Mouse (Mus musculus) fibroblast of lung, adult 2 months (primary cell): ENCODE data around the gene Nubp2.

ENCODE experiments used
- DNase-seq: peaks from one replicate; pipeline ENCODE4 v3.0.0-alpha.2; 2011; ENCODE audit warnings: low read depth

The Nubp2 gene

DNA sequence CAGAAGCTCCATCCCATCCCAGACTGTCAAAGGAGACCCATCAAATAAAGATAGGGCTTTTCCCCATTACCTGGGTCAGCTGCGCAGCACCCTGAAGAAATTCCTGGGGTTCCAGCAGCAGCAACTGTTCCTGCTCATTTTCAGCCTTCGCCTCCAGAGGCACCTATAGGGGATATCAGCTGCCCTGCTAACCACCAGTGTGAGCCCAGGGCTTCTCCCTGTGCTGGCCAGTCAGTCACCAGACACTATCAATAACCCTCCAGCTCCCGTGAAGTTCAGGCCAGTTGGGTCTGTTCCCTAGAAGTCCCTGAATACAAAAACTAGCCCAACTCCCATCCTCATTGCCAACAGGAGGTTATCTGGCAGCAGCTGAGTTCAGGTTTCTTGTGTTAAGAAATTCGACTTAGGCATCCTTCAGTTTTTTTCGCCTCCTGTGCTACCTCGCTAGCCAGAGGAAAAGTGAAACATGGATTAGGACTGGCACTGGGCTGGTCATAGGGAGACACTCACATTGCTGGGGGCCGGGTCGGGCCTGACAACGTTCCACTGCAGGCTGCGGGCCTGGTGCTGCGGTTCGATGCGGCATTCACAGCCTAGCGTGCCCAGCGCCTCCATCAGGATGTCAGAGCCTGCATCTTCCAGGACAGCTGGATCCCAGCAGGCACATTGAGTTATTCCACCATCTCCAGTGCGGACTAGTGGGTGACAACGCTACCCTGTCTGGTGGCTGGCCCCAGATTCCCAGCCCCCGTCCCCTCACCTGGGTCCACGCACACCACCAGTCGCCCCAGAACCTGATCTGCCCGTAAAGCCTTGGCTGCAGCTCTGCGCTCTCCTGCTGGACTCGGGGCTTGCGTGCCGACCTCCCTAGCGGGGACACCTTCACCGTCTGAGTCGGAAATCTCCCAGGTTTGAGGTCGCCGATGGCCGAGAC is 8.2 kb upstream of the Nubp2 start:
- DNase-seq: no peak

DNA sequence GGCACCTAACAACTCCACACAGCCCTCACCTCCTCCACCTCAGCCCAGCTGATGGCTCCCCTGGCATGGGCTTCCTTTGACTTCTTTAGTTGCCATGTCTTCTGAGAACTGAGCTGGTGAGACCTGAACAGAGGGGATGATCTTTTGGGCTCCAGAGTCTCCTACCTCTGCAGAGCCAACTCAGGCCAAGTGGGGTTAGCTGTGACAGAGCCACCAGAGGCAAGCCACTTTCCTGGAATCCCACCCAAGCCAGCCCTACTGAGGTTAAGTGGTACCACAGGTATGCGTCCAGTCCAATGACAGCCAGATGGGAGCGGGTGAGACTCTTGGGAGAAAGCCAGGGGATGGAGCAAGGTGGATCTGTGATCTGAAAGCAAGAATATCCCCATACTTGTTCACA is 7.1 kb upstream of the Nubp2 start:
- DNase-seq: no peak

DNA sequence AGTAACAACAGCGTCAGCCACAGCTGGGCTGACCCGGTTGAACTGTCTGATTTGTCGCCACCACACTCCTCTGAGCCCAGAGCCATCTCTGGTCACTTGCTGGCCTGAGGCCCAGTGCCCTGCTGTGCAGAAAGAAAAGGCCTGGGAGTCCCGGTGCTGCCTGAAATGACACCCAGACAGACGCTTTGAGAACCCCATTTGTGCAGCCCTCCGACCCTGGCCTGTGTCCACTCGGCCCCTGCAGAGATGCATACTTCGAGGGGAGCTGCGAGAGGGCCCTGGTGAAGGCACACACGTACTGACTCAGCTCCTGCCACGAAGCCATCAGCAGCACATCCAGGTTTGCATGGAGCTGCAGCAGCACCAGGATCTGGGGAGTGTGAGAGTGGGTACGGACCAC is 6.6 kb upstream of the Nubp2 start:
- no peak for DNase-seq

DNA sequence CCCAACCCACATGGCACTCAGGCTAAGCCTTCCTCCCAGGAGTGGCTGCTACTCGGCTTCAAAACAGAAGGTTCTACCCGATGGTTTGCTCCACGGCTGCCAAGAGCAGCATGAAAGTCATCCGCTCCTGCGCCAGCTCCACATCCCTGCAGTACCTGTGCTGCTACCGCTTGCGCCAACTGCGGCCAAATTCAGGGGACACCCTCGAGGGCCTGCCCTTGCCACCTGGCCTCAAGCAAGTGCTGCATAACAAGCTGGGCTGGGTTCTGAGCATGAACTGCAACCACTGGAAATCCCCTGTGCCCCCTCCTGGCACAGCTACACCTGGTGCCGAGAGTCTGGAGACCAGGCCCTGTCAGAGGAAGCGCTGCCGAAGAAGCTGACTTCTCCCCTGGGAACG is 5.2 kb upstream of the Nubp2 start:
- no peak for DNase-seq

DNA sequence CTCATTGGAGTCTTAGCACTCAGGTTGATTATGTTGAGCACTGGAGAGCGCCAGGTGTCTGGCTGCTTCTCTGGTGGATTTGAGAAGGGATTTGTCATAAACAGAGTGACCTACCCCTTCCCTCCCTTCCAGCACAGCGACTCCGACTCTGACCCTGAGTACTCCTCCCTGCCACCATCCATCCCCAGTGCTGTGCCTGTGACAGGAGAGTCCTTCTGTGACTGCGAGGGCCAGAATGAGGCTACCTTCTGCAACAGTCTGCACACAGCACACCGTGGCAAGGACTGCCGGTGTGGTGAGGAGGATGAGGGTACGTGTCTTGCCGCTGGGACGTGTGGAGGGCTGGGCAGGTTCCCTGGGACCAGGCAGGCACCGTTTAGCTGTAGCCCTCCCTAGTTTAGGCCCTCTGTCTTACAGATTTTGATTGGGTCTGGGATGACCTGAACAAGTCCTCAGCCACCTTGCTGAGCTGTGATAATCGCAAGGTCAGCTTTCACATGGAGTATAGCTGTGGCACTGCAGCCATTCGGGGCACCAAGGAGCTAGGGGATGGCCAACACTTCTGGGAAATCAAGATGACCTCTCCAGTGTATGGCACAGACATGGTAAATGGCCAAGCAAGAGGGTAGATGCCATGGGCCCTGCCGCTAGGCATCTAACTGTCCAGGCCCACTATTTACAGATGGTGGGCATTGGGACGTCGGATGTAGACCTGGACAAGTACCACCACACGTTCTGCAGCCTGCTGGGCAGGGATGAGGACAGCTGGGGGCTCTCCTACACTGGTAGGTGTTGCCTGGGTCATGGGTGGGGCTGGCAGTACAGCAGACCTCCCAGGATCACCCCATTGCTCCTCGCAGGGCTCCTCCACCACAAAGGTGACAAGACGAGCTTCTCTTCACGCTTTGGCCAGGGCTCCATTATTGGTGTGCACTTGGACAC is 4.3 kb upstream of the Nubp2 start:
- DNase-seq: no peak

DNA sequence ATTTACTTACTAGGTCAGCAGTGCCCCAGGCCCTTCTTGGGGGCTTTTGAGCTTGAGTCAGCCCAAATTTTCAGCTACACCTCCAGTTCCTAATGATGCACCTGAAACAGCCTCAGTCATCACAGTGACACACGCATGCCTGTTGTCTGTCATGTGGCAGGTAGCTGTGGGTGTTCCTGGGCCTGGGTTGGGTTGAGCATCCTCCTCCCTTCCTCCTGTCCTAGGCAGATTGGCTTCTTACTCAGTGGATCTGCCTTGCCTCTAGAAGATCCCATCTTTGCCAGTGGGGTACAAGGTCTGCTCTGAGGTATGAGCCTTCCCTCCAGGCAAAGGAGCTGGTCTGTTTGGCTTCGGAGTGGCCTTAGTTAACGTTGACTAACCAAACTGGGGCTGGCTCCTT is 2.7 kb upstream of the Nubp2 start:
- no peak for DNase-seq

DNA sequence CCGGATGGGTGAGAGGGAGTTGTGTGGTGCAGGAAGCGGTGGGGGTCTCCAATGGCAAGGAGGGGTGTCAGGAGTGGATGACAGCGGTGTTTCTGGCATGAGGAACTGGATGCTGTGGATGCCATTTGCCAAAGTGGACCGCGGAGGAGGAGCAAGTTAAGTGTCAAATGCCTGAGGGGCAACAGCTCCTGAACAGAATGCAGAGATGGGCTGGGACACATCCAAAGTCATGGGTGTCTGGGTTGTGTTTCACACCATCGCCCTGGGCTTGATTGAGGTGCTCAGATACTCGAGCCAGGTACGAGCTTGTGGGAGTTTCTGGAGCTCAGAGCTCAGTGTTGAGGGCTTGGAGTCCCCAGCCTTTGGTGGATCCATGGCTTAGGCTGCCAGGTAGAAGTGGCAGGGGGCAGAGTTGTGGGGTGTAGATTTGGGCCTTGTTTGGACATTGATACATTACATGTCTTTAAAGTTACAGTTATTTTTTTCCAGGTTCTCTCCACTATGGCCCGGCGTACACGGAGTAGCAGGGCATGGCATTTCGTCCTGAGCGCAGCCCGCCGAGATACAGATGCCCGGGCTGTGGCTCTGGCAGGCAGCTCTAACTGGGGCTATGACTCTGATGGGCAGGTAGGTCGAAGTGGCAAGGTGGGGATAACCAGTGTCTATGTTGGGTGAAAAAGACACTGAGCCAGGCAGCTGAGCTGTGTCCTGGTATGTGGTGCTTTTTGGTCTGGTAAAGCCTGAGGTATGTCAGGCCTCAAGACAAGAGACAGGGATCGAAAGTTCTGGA is 1.3 kb upstream of the Nubp2 start:
- no peak for DNase-seq

DNA sequence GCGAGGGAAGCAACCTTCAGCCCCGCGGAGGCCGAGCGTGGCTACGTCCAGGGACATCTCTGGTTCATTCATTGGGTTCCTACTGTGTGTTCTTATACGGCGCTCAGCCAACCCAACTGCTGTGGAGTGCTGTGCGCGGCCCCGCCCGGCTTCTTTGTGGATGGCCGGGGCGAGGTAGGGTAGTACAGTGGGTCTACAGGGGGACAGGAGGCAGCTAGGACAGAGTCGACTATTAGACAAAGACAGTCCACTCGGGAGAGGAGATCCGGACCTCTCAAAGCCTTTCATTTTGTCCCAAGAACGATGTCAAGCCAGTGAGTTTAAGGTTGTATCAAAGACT is 753 bp upstream of the Nubp2 start:
- DNase-seq: no peak

DNA sequence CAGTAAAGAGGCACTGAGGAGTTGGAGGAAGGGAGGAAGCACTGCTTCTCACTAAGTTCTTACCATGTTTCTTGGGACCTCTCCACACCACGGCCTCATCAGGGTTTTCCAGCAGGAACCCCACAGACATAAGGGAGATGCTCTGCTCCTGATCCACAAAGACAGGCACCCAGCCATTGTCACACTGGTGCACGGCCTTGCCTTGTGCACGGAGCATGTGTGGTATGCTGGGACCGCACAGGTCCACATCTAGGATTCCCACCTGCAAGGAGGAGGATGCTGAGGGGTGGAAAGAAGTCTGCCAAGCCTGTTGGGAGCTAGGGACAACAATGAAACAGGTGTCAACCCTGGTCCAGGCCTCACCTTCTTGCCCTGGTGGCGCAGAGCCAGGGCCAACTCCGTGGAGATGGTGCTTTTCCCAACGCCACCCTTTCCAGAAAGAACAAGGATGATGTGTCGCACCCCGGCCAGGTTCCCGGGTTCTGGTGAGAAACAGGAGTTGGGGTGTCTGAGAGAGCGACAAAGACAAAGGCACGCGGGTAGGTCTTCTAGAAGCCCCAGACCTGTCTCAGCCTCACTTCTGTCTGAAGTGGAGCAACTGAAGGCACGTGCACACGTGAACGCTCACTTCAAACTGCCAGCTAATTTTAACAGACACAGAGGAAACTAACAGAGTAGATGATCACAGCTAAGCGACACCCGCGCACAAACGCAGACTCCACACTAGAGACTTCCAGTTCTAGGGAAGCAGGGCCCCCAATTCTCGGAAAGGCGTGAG is 604 bp downstream of the Nubp2 start:
- no peak for DNase-seq

DNA sequence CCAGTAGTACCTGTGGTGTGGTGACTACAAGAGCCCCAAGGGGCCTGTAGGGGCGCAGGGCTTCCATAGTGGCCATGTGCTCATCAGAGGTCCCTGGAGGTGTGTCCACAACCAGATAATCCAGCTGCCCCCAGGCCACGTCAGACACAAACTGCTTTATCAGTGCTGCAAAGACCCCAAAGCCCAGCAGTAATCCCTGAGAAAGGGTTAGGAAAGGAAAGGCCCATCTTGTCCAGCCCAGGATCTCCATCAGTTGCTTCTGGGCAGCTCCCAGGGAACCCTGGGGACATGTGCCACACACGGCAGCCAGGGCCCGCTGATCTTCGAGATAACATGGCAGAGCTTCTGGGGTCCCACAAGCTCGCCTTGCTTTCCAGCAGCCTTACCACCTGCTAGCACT is 1.8 kb downstream of the Nubp2 start:
- no peak for DNase-seq

DNA sequence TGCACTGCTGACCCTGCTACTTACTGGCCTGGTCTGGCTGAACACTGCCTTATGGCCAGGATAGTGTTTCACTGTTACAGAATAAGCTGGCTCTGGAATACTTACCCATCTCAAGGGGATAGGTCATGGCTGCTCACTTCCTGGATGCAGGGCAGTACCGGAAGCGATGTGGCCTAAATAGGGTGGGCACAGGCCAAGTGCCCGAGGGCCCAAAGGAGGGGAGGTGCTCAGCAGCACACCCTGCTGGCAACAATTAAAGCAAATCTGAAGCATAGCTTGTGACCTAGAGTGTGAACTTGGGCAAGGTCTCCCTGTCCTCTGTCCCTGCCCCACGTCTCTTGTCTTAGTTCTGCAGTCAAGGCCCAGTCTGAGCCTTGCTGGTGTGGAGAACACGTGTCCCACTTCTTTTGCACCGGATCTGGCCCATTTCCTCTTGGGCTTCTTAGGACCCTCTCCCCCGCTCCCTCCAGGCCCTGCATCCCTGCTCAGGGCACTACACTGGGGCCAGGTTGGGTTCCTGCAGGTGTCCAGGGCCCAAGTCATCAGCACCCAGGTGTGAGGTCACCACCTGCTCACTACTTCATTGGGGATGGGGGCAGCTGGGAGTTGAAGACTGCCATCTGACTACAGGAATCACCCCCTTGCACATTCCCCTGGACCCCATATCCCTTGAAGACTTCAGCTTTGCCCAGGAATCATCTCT is 4.3 kb downstream of the Nubp2 start:
- DNase-seq: no peak

DNA sequence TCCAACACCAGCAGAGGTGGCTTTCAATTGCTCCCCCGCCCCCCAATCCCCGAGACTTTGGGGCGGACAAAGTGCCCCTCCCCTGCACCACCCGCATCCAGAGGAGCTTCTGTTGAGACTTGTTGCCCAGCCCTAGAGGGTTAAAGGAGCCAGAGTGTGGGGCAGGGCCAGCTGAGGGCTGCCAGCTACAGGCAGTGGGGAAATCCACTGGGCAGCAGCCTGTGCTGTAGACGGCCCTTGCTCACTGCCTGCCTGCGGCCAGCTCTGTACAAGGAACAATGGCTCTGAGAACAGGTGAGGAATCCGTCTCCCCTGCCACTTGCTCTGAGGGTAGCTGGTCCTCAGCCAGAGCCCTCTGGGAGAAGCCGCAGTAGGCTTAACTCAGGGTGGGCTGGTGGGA is 7.6 kb downstream of the Nubp2 start:
- DNase-seq: no peak

DNA sequence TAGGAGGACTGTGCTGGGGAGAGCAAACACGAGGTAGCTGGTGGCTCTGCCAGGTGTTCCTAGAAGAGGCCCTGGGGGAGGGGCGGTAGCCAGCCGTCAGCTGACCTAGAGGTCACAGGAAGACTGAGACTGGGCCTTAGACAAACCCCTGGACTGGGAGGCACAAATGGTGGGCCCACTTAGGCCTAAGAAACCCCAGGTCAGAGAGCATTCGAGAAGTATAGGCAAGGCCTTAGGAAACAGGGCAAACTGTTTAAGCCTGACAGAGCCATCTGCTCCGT is 8.1 kb downstream of the Nubp2 start:
- no peak for DNase-seq

DNA sequence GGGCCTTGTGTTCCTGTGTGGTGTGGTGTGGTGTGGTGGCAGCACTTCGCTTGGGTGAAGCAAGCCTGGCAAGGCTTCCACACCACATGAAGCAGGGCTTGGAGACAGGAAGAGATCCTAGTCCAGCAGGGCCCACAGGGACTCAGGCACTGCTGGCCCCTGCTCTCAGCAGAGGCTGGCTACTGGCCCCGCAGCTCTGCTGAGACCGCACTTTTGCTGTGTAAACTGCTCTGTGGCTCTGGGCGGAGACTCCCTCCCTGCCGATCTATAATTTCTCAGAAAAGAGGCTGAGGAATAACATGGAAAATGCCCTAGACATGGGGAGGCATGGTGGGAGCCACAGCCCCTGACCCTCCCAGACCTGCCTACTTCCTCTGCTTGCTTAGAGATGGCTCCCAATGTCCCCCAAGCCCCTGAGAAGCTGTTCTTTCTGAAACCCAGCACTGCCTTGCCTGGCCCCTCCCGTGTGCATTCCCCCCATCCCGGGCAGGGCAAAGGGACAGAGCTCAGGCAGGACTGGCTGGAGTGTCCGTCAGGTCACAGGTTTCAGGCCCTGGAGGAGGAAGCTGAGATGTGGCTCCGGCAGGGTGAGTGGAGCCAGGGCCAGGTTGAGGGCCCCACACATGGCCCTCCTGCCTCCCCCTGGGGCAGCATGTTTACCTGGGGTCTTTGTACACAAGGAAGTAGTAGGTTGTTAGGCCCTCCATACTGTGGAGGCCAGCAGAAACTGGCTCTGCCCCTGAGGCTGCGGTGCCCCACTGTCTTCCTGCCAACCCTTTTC is 8.6 kb downstream of the Nubp2 start:
- no peak for DNase-seq

DNA sequence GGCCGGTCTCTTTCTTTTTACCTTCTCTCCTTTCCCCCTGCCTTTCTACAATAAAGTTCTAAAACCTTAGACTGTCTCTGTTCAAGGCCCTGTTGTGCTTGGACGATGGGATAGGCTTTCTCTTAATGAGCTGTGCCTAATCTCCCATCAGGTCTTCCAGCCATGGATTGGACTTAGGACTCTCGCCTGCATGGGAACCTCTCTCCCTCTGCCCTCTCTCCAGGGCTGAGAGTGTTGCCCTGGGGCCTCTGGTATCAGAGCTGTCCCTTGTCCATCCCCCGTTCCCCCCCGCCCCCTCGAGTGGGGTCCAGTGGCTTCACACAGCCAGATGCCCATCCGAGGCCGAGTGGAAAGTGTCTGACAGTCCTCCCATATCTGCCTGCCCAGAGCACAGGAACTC is 11.2 kb downstream of the Nubp2 start:
- no peak for DNase-seq

DNA sequence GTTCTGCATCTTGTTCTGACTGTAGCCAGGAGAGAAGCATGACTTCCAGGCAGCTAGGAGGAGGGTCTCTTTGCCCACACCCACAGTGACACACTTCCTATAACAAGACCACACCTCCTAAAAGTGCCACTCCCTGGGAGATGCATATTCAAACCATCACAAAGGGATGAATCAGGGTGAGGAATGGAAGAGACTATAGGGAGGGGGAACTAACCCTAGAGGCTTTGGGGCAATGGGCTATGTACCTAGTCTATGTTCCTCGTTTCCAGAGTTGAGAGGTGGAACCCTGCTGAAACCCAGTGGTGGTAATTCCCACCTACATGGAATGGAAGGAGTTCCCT is 11.8 kb downstream of the Nubp2 start:
- no peak for DNase-seq

DNA sequence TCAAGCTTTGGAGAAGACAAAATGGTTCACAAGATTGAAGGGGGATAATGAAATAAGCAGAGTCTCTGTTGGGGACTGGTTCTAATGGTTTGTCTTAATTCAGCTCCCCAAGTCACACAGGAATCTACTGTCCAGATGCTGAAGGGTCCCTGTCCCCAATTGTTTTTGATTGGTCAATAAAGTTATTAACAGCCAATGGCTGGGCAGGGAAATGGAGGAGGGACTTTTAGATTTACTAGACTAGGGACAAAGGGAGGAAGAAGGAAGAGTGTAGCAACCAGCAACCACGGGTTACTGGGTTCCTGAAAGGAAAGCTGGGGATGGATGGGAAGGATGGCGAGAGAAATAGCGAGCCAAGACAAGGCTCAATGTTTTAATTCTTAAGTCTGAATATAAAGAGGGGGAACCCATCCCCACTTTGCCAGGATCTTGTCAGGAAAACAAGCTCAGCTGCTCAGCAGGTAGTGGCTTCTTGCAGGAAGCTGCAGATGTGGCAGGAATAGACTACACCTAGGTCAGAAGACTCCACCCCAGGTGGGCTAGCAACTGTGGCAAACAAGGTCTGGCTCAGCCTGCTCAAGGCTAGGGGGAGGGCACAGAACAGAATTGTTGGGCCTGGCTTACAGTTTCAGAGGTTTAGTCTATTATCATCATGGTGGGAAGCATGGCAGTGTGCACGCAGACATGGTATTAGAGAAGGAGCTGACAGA is 12.3 kb downstream of the Nubp2 start:
- no peak for DNase-seq

DNA sequence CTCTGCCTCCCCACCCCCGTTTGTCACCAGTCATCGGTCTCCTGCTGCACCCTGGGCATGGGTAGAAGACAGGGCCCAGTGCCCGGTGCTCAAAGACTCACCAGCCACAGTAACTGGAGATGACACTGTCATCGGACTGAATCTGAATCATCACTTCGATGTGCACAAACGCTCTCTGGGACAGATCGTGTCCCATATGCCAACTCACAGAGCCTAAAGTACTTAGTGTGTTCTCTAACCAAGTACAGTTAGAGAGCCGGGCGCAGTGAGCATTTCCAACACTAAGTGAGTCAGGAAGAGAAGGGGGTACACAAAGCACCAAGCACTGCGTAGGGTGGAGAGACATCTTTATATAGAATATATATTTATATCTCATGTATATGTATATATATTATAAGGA is 18.2 kb downstream of the Nubp2 start:
- no peak for DNase-seq

DNA sequence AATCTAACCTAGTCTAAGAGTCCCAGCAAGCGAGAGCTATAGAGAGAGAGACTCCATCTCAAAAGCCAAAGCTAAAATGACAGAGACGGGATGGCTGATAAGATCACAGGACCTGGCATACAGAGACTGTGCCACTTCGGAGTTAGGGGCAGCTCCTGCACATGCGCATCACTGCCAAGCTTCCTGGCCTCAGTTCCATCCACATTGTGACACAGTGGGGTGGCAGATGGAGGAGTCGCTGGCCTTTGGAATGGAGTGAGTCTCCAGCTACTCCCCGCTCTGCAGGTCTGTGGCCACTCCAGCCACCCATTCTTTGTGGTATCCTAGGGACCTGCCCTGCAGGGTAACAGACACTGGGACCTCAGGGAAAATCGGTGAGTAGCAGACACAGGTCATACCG is 20.4 kb downstream of the Nubp2 start, which contains the start of gene Igfals:
Gene Igfals, plus strand, starts transcription at position 222 of the 400 bp plus-strand sequence.
- DNase-seq: no peak

DNA sequence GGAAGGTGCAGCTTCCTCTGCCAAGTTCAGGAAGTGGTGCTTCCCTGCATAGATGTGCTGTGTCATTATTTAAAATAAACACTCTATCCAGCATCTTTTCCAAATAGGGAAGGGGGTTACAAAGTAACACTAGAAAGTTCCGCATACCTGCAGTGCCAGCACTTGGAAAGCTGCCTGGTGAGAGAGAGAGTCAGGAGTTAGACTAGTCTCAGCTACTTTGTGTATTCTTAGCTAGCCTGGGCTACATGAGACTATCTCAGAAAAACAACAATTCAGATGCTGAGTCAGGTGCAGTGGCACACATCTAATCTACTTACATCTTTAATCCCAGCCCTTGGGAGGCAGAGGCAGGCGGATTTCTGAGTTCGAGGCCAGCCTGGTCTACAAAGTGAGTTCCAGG is 24.4 kb downstream of the Nubp2 start:
- DNase-seq: no peak
